Mouse (Mus musculus) cerebellum, postnatal 4 days (tissue): ENCODE measurements at regions not wholly inside any gene's neighbourhood (a gene's known extent, or its start where the extent isn't known, plus 50 kb on each side); places are given as distances from the start of the nearest gene placed in this dataset.
"Not testable (repeated sequence)": the region's sequence is repeated elsewhere in the genome, so short reads cannot be mapped to it uniquely, and the experiment has no call there.

Source experiments
- DNase-seq, 2 experiments: peaks; one replicate each; pipeline ENCODE4 v3.0.0; 2022; ENCODE audit warnings: low spot score in 2 of 2, mixed read lengths in 1 of 2

GRCm38 (mm10) chr15:15082577-15083128 is 1645.9 kb upstream of the Cdh9 start:
- DNase-seq = no peak

- not testable (repeated sequence) for DNase-seq
Measured at GRCm38 (mm10) chr15:15088696-15089095, 1639.9 kb upstream of the Cdh9 start.

DNA sequence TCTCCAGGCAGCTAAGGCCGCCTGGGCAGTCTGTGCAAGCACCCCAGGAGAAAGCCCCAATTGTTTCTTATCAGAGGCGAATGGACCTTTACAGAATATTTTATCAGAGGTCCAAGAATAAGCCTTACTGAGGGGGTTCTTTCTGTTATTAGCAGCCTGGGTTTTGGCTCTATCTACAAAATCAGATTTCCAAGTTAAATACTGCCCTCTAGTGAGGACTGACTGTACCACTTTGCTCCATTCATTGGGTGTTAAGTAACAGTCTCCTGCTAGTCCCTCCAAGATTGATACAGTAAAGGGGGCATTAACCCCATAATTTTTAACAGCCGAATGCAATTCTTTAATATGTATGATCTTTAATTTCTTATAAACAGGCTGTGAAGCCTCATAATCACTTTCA is 1638.8 kb upstream of the Cdh9 start:
- not testable (repeated sequence) for DNase-seq

- DNase-seq = no peak
Measured at GRCm38 (mm10) chr15:15091531-15092290, 1636.8 kb upstream of the Cdh9 start.

DNA sequence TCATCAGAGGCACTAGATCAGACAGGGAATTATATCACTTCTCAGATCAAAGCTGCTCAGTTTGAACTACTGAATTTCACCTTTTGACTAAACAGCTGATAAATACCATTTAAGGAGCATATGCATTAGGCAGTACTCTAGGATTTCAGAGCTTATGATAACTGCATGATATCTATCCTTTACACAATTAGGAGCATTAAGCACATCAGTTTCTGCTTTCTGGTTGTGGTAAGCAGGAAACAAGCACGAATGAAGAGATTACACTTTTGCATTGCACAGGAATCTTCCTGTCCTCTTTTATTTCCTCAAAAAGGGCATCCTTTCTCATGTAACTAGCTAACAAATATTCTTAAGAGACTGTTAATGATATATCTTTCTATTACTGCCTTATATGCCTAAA is 1631.2 kb upstream of the Cdh9 start:
- no peak for DNase-seq

- DNase-seq = no peak
Measured at GRCm38 (mm10) chr15:15102185-15102584, 1626.4 kb upstream of the Cdh9 start.

DNA sequence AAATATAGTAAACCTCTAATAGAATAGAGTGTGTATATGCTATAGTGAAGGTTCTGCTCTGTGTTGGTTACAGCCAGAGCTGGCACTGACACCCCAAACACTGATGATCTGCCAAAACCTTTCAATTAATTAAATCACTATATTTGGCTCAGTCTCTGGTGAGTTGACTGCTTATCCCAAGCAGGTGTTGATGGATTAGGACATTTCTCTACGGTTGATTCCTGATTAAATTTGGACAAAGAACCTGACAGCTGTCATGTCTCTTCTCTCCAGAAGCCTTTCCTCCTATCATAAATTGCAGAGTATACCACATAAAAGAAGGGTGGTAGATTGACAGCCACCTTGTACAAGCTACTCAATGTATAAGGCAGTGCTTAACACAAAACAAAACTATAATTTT is 1608.4 kb upstream of the Cdh9 start:
- DNase-seq = peak in 1 of 2 experiments; percentile 9

DNA sequence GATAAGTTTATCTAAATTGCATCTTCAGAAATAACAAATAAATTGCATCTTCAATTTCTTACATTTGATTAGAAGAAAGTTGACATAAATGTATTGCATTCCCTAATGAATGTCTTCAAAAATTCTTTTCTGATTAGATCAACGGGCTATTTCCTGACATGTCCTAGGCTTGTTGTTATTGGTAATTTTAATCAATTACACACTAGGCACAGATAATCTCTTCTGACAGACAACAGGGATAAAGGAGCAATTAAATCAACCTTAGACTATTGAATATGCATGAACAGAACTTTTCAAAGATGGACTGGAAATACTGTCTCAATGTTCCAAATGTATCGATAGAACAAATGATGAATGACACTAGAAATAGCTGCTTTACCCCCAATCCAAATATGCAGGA is 1579.8 kb upstream of the Cdh9 start:
- DNase-seq = no peak

GRCm38 (mm10) chr15:15155422-15155821 is 1573.1 kb upstream of the Cdh9 start:
- DNase-seq = no peak

DNA sequence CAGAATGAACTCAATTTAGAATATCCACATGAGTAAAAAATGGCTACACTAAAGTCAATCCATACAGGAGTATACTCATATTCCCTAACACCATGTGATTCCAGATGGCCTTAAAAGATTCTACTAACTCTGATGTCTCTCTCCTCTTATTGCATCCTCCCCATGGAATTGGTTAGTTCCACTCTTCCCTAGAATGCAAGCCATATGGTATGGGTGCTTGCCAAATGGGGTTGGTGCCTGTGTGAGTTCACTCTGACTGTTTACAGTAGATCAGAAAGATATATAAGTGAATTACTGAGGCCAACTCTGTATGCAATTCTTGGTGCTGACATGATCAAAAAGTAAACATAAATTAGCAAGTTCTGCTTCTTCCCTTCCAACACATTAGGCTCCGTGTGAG is 1558.2 kb upstream of the Cdh9 start:
- DNase-seq = no peak

- DNase-seq = no peak
Measured at GRCm38 (mm10) chr15:15220296-15220695, 1508.3 kb upstream of the Cdh9 start.

DNA sequence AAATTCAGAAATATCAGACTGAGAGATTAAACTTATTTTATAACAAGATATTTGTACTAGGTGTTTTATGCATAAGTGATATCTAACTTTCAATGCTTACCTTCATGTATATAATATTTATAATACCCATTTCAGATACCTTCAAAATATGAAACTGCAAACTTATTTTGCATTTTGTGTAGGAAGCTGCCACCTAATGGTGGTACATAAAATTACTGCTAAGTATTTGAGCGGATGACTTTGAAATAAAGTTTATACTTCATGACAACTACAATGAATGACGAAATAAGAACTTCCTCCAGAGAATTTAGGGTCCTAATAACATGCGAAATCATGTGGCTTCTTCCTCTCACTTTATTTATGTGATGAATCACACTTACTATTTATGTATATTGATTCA is 1498.6 kb upstream of the Cdh9 start:
- no peak for DNase-seq

GRCm38 (mm10) chr15:15238309-15238708 is 1490.2 kb upstream of the Cdh9 start:
- DNase-seq = no peak
